Mouse (Mus musculus) hindbrain, embryonic 12.5 days (tissue): ENCODE measurements around the gene Ibtk. TPM values are rescaled to one million over a fixed set of nuclear protein-coding genes. Genes with fewer than 3 reads are reported as not detected.
A peak's percentile ranks its signal among the peaks of the same experiment; 100 is the strongest.

Experiments used
- ATAC-seq: fragments of 200-750 bp; cut with Nextera tagmentation; 2 replicates; pipeline ENCODE4 v1.8.0; 2017; ENCODE audit warnings: moderate TSS enrichment; ENCODE audit not compliant: low FRiP score
- H3K27ac ChIP-seq: fragments of 300-500 bp; sonication (generic); 2 replicates; pipeline ENCODE4 v1.5.1; 2016; ENCODE audit warnings: mild to moderate bottlenecking
- H3K27me3 ChIP-seq: fragments of 300-500 bp; sonication (generic); 2 replicates; pipeline ENCODE4 v1.6.1; 2016; ENCODE audit warnings: mild to moderate bottlenecking
- H3K36me3 ChIP-seq: fragments of 300-500 bp; sonication (generic); 2 replicates; pipeline ENCODE4 v1.6.1; 2016; ENCODE audit warnings: mild to moderate bottlenecking
- H3K4me1 ChIP-seq: fragments of 300-500 bp; sonication (generic); 2 replicates; pipeline ENCODE4 v1.6.1; 2016
- H3K4me2 ChIP-seq: fragments of 300-500 bp; sonication (generic); replicated peaks from 2 replicates; pipeline ENCODE4 v1.6.1; 2016; ENCODE audit warnings: mild to moderate bottlenecking
- H3K4me3 ChIP-seq: fragments of 300-500 bp; sonication (generic); 2 replicates; pipeline ENCODE4 v1.5.1; 2016; ENCODE audit warnings: mild to moderate bottlenecking
- H3K9ac ChIP-seq: fragments of 300-500 bp; sonication (generic); 2 replicates; pipeline ENCODE4 v1.6.1; 2016; ENCODE audit warnings: mild to moderate bottlenecking, moderate library complexity
- H3K9me3 ChIP-seq: fragments of 300-500 bp; sonication (generic); replicated peaks from 2 replicates; pipeline ENCODE4 v1.6.1; 2016; ENCODE audit warnings: mild to moderate bottlenecking
- WGBS: fragments of 180-500 bp; shearing (Covaris S2); methylation state at CpG from one replicate; pipeline ENCODE4 v1.1.7; 2016; 5-methylcytosine and 5-hydroxymethylcytosine counted together
- polyA plus RNA-seq: library from polyadenylated mRNA; unstranded; fragments of >200 nt; fragmentation: Nextera tagmentation; extraction: Ambion mirVana; gene quantifications from 2 replicates; pipeline ENCODE4 v1.2.1, GENCODE M21; 2016

Gene Ibtk
- polyA plus RNA-seq, 1 experiment from 2014 or later, result 43.5 TPM

GRCm38 (mm10) chr9:85693231-85694116, 55.7 kb downstream of the Ibtk start:
- no peaks in the 10 kb centered on the region for H3K27me3 ChIP-seq
- WGBS, result 73% methylated on average over 6 of the region's 6 CpGs
- ATAC-seq, result peak; percentile 38; the same call in 1 of the 2 replicates
- no peak overlapping the region for H3K4me2 ChIP-seq
- H3K4me1 ChIP-seq, result no peaks in the 10 kb centered on the region
- no peaks in the 10 kb centered on the region for H3K9me3 ChIP-seq
- H3K4me3 ChIP-seq, result no peak overlapping the region
- H3K27ac ChIP-seq, result no peak overlapping the region
- no peak overlapping the region for H3K9ac ChIP-seq
- H3K36me3 ChIP-seq, result peaks cover 38% of the 10 kb centered on the region

GRCm38 (mm10) chr9:85685010-85685409, 64.1 kb downstream of the Ibtk start:
- no peak for ATAC-seq
- 81% methylated on average over 6 of the region's 6 CpGs for WGBS
- Histone ChIP-seq H3K27ac (no peak overlapping the region), H3K4me3 (no peak overlapping the region), H3K9me3 (no peaks in the 10 kb centered on the region), H3K27me3 (no peaks in the 10 kb centered on the region), H3K4me2 (no peak overlapping the region), H3K9ac (no peak overlapping the region), H3K36me3 (peaks cover 42% of the 10 kb centered on the region), H3K4me1 (no peaks in the 10 kb centered on the region)

- Histone ChIP-seq H3K27ac (no peak overlapping the region), H3K4me2 (no peak overlapping the region), H3K27me3 (no peaks in the 10 kb centered on the region), H3K9ac (no peak overlapping the region), H3K4me3 (no peak overlapping the region), H3K9me3 (no peaks in the 10 kb centered on the region), H3K4me1 (peaks cover 4% of the 10 kb centered on the region; the same call in 1 of the 2 replicates), H3K36me3 (no peaks in the 10 kb centered on the region)
- ATAC-seq, result no peak
- WGBS, result 85% methylated on average over 10 of the region's 10 CpGs
Observed at GRCm38 (mm10) chr9:85675131-85675905, 73.8 kb downstream of the Ibtk start.

- no peak overlapping the region for H3K4me3 ChIP-seq
- H3K4me2 ChIP-seq, result no peak overlapping the region
- H3K27ac ChIP-seq, result no peak overlapping the region
- no peaks in the 10 kb centered on the region for H3K27me3 ChIP-seq
- H3K9me3 ChIP-seq, result no peaks in the 10 kb centered on the region
- peaks cover 4% of the 10 kb centered on the region; the same call in 1 of the 2 replicates for H3K4me1 ChIP-seq
- ATAC-seq, result no peak
- 72% methylated on average over 15 of the region's 15 CpGs for WGBS
- no peak overlapping the region for H3K9ac ChIP-seq
- no peaks in the 10 kb centered on the region for H3K36me3 ChIP-seq
Observed at GRCm38 (mm10) chr9:85673907-85674481, 75.1 kb downstream of the Ibtk start.

GRCm38 (mm10) chr9:85671582-85672331, 77.4 kb downstream of the Ibtk start:
- Histone ChIP-seq H3K27ac (no peak overlapping the region), H3K9ac (no peak overlapping the region), H3K4me3 (no peak overlapping the region), H3K4me2 (no peak overlapping the region), H3K27me3 (no peaks in the 10 kb centered on the region), H3K4me1 (peaks cover 4% of the 10 kb centered on the region; the same call in 1 of the 2 replicates), H3K9me3 (no peaks in the 10 kb centered on the region), H3K36me3 (no peaks in the 10 kb centered on the region)
- ATAC-seq, result no peak
- WGBS, result 91% methylated on average over 6 of the region's 6 CpGs

- no peak for ATAC-seq
- 0 out of 2 replicates have a peak, but pooled peaks cover 2% of the 10 kb centered on the region for H3K4me1 ChIP-seq
- H3K27ac ChIP-seq, result no peak overlapping the region
- H3K9ac ChIP-seq, result no peak overlapping the region
- H3K9me3 ChIP-seq, result no peaks in the 10 kb centered on the region
- no peaks in the 10 kb centered on the region for H3K27me3 ChIP-seq
- no peak overlapping the region for H3K4me2 ChIP-seq
- H3K36me3 ChIP-seq, result no peaks in the 10 kb centered on the region
- H3K4me3 ChIP-seq, result no peak overlapping the region
- 58% methylated on average over 1 of the region's 1 CpGs for WGBS
Observed at GRCm38 (mm10) chr9:85664316-85664715, 84.8 kb downstream of the Ibtk start.

GRCm38 (mm10) chr9:85663810-85664209, 85.3 kb downstream of the Ibtk start:
- Histone ChIP-seq H3K27me3 (no peaks in the 10 kb centered on the region), H3K4me3 (no peak overlapping the region), H3K9me3 (no peaks in the 10 kb centered on the region), H3K27ac (no peak overlapping the region), H3K4me1 (0 out of 2 replicates have a peak, but pooled peaks cover 2% of the 10 kb centered on the region), H3K4me2 (no peak overlapping the region), H3K36me3 (no peaks in the 10 kb centered on the region), H3K9ac (no peak overlapping the region)
- WGBS, result 74% methylated on average over 1 of the region's 1 CpGs
- no peak for ATAC-seq

- no peaks in the 10 kb centered on the region for H3K27me3 ChIP-seq
- 0 out of 2 replicates have a peak, but pooled peaks cover 2% of the 10 kb centered on the region for H3K4me1 ChIP-seq
- WGBS, result 31% methylated on average over 8 of the region's 8 CpGs
- H3K27ac ChIP-seq, result no peak overlapping the region
- no peak overlapping the region for H3K4me3 ChIP-seq
- no peaks in the 10 kb centered on the region for H3K36me3 ChIP-seq
- no peak for ATAC-seq
- no peak overlapping the region for H3K4me2 ChIP-seq
- no peaks in the 10 kb centered on the region for H3K9me3 ChIP-seq
- no peak overlapping the region for H3K9ac ChIP-seq
Observed at GRCm38 (mm10) chr9:85663091-85663490, 86.0 kb downstream of the Ibtk start.

- WGBS, result 74% methylated on average over 4 of the region's 4 CpGs
- H3K36me3 ChIP-seq, result no peaks in the 10 kb centered on the region
- H3K4me2 ChIP-seq, result no peak overlapping the region
- no peaks in the 10 kb centered on the region for H3K27me3 ChIP-seq
- no peak overlapping the region for H3K9ac ChIP-seq
- H3K4me1 ChIP-seq, result no peaks in the 10 kb centered on the region
- H3K27ac ChIP-seq, result no peak overlapping the region
- no peak overlapping the region for H3K4me3 ChIP-seq
- no peak for ATAC-seq
- no peaks in the 10 kb centered on the region for H3K9me3 ChIP-seq
Observed at GRCm38 (mm10) chr9:85653401-85653800, 95.7 kb downstream of the Ibtk start.

- H3K27ac ChIP-seq, result no peak overlapping the region
- no peaks in the 10 kb centered on the region for H3K36me3 ChIP-seq
- H3K27me3 ChIP-seq, result no peaks in the 10 kb centered on the region
- no peak overlapping the region for H3K9ac ChIP-seq
- no peak for ATAC-seq
- H3K4me3 ChIP-seq, result no peak overlapping the region
- 81% methylated on average over 2 of the region's 2 CpGs for WGBS
- no peaks in the 10 kb centered on the region for H3K9me3 ChIP-seq
- no peaks in the 10 kb centered on the region for H3K4me1 ChIP-seq
- H3K4me2 ChIP-seq, result no peak overlapping the region
Observed at GRCm38 (mm10) chr9:85638276-85638675, 110.9 kb downstream of the Ibtk start.
